Mouse (Mus musculus) kidney, embryonic 16.5 days (tissue): ENCODE results near the gene Zfp462. TPM values are rescaled to one million over a fixed set of nuclear protein-coding genes. Genes with fewer than 3 reads are reported as not detected.

Source experiments
- ATAC-seq: fragments of 200-750 bp; cut with Nextera tagmentation; 2 replicates; pipeline ENCODE4 v1.8.0; 2017; ENCODE audit warnings: moderate TSS enrichment; ENCODE audit not compliant: low FRiP score, low TSS enrichment
- H3K27ac ChIP-seq: fragments of 300-500 bp; sonication (generic); 2 replicates; pipeline ENCODE4 v1.5.1; 2014; ENCODE audit warnings: low read length
- H3K27me3 ChIP-seq: fragments of 300-500 bp; sonication (generic); 2 replicates; pipeline ENCODE4 v1.6.1; 2014; ENCODE audit warnings: low read length, control low read depth, mixed read lengths; ENCODE audit not compliant: insufficient read depth
- H3K36me3 ChIP-seq: fragments of 300-500 bp; sonication (generic); 2 replicates; pipeline ENCODE4 v1.6.1; 2014; ENCODE audit warnings: low read length, control low read depth, mixed read lengths; ENCODE audit not compliant: insufficient read depth
- H3K4me1 ChIP-seq: fragments of 300-500 bp; sonication (generic); 2 replicates; pipeline ENCODE4 v1.6.1; 2014; ENCODE audit warnings: low read length, control low read depth, mixed read lengths; ENCODE audit not compliant: insufficient read depth
- H3K4me2 ChIP-seq: fragments of 300-500 bp; sonication (generic); replicated peaks from 2 replicates; pipeline ENCODE4 v1.6.1; 2014; ENCODE audit warnings: low read depth, low read length
- H3K4me3 ChIP-seq: fragments of 300-500 bp; sonication (generic); 2 replicates; pipeline ENCODE4 v1.5.1; 2014; ENCODE audit warnings: mild to moderate bottlenecking, low read length
- H3K9ac ChIP-seq: fragments of 300-500 bp; sonication (generic); replicated peaks from 2 replicates; pipeline ENCODE4 v1.6.1; 2014; ENCODE audit warnings: low read length
- H3K9me3 ChIP-seq: fragments of 300-500 bp; sonication (generic); 2 replicates; pipeline ENCODE4 v1.6.1; 2016; ENCODE audit warnings: low read length, control low read depth
- WGBS: fragments of 180-500 bp; shearing (Covaris S2); extraction: QIAGEN DNeasy Blood & Tissue Kit; methylation state at CpG from one replicate; pipeline ENCODE4 v1.1.7; 2014; 5-methylcytosine and 5-hydroxymethylcytosine counted together
- polyA plus RNA-seq: library from polyadenylated mRNA; unstranded; fragments of >200 nt; fragmentation: Nextera tagmentation; extraction: Ambion mirVana; gene quantifications from 2 replicates; pipeline ENCODE4 v1.2.1, GENCODE M21; 2015

Zfp462 gene
- polyA plus RNA-seq, 1 experiment from 2014 or later: 3.4 TPM

DNA sequence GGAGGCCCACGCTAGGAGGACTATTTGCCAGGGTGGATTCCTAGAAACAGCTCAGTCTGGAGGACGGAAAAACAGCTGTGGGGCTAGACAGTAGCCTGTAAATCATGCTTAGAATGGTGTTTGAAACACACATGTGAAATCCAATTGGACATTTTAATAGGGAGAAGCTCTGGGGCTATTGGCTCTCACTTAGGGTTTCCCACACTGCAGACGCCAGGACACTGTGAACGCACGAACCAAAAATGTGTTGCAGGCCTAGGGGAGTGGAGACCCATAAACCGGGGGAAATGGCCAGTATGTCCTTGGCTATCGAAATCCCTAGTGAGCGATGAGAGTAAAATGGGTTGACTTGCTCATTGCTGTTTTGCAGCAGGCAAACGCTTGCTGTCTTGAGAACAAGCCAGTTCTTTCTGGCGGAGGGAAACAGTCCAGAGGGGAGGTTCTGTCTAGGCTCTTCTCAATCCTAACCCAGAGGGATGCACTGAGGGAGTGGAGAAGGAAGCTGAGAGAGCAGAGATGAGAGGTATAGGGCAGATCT, 81.3 kb downstream of the Zfp462 start:
- H3K27me3 ChIP-seq: no peaks in the 10 kb centered on the region
- H3K4me2 ChIP-seq: no peak overlapping the region
- ATAC-seq: peak; percentile 73
- no peaks in the 10 kb centered on the region for H3K9me3 ChIP-seq
- H3K27ac ChIP-seq: peak overlapping the region; percentile 53; the same call in 1 of the 2 replicates
- H3K4me3 ChIP-seq: no peak overlapping the region
- peaks cover 16% of the 10 kb centered on the region; the same call in 1 of the 2 replicates for H3K4me1 ChIP-seq
- H3K36me3 ChIP-seq: peaks cover 19% of the 10 kb centered on the region; the same call in 1 of the 2 replicates
- 58% methylated on average over 10 of the region's 10 CpGs for WGBS
- H3K9ac ChIP-seq: no peak overlapping the region

DNA sequence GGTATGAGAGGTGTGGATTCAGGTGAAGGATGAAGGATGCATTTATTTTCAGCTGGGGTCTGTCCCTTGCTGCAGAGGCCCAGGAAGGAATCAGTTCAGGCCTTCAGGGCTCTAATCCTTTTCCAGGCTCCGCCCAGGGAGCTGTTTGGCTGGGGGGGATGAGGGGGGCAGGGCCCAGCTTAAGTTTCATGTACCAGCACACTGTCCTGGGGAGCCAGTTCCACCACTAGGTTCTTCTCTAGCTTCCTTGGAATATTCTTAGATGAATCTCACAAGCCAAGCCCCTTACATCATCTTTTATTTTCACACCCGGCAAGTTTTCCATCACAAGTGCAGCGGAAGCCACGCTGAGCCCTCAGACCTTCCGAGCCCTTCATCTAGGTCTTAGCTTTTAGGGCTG, 85.6 kb downstream of the Zfp462 start:
- peaks cover 12% of the 10 kb centered on the region; the same call in 1 of the 2 replicates for H3K36me3 ChIP-seq
- H3K9me3 ChIP-seq: no peaks in the 10 kb centered on the region
- no peak overlapping the region for H3K4me3 ChIP-seq
- H3K4me2 ChIP-seq: no peak overlapping the region
- no peaks in the 10 kb centered on the region for H3K27me3 ChIP-seq
- 84% methylated on average over 5 of the region's 5 CpGs for WGBS
- no peak overlapping the region for H3K27ac ChIP-seq
- H3K9ac ChIP-seq: no peak overlapping the region
- H3K4me1 ChIP-seq: peaks cover 17% of the 10 kb centered on the region
- no peak for ATAC-seq

DNA sequence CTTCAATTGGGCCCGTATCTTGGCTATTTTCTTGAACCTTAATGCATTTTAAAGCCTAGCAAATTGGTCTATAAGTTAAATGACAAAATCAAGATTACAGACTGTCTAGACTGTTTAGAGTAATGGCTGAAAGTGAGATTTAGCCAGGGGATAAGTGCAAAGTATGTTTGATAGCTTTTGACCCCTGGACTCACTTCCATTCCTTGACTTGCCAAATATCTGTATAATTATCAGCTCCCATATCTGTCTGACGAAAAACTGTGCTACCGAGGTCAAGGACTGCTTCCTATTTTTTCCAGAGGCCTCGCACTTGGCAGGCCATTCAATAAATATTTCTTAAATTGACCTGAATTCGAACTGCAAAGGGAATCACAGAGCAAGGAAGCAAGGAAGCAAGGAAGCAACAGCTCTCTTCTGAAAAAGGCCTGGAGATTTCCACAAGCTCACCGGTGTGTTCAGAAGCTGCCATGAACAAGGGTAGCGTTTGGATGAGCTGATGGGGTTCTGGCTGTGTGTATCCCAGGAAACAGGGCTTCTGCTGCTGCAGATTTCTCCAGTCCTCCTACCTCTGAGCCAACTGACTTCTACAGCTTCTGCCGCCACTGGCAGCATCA, 87.6 kb downstream of the Zfp462 start:
- Histone ChIP-seq H3K9ac (no peak overlapping the region), H3K4me1 (peaks cover 3% of the 10 kb centered on the region; the same call in 1 of the 2 replicates), H3K36me3 (peaks cover 12% of the 10 kb centered on the region; the same call in 1 of the 2 replicates), H3K27me3 (no peaks in the 10 kb centered on the region), H3K27ac (no peak overlapping the region), H3K4me3 (no peak overlapping the region), H3K4me2 (no peak overlapping the region), H3K9me3 (no peaks in the 10 kb centered on the region)
- no peak for ATAC-seq
- WGBS: 59% methylated on average over 8 of the region's 8 CpGs

GRCm38 (mm10) chr4:55033452-55033851, 88.6 kb downstream of the Zfp462 start:
- 90% methylated on average over 6 of the region's 6 CpGs for WGBS

GRCm38 (mm10) chr4:55038139-55038538, 93.3 kb downstream of the Zfp462 start:
- WGBS: 82% methylated on average over 6 of the region's 6 CpGs
- ATAC-seq: no peak

More at GRCm38 (mm10) chr4:55033452-55033851, 88.6 kb downstream of the Zfp462 start:
- Histone ChIP-seq H3K4me3 (no peak overlapping the region), H3K36me3 (peaks cover 12% of the 10 kb centered on the region; the same call in 1 of the 2 replicates), H3K27ac (no peak overlapping the region), H3K4me2 (no peak overlapping the region), H3K27me3 (no peaks in the 10 kb centered on the region), H3K9me3 (no peaks in the 10 kb centered on the region), H3K4me1 (peaks cover 3% of the 10 kb centered on the region; the same call in 1 of the 2 replicates), H3K9ac (no peak overlapping the region)
- ATAC-seq: no peak

DNA sequence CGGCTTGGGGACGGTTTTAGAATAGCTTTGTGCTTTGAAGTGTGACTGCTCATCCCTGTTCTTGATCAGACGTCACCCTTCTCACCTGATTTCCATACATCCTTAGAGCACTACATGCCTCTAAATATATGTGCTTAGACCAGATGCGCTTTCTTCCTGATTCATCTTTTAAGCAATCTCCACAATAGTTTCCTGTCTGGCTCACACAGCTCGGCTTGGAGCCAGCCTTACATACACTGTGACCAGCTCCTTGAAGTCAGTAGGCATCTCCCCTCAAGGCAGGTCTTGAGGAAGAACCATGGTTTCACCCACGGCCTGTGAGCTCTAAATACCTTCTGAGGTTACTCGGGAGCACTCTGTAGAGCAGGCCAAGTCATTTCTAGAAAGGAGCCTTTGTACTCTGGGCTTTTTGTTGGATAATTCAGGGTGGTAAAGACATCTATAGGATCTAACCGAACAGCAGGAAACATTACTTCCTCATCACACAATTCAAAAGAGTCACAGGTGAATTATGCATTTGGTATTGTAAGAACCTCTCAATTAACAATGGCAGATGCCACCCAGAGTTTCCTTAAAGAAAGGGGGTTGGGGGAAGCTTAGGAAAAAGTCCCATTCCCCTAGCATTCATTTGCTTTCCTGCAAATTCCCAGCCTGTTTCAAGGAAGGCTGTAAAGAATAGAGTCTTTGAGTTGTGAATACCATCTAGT, 95.6 kb downstream of the Zfp462 start:
- Histone ChIP-seq H3K27me3 (no peaks in the 10 kb centered on the region), H3K4me1 (no peaks in the 10 kb centered on the region), H3K36me3 (0 out of 2 replicates have a peak, but pooled peaks cover 4% of the 10 kb centered on the region), H3K4me2 (no peak overlapping the region), H3K9ac (no peak overlapping the region), H3K4me3 (no peak overlapping the region), H3K9me3 (no peaks in the 10 kb centered on the region), H3K27ac (0 out of 2 replicates have a peak overlapping the region, but pooled peaks have one; percentile 27)
- 67% methylated on average over 8 of the region's 8 CpGs for WGBS
- peak; percentile 19; the same call in 1 of the 2 replicates for ATAC-seq

More at GRCm38 (mm10) chr4:55038139-55038538, 93.3 kb downstream of the Zfp462 start:
- Histone ChIP-seq H3K4me3 (no peak overlapping the region), H3K27me3 (no peaks in the 10 kb centered on the region), H3K36me3 (peaks cover 15% of the 10 kb centered on the region; the same call in 1 of the 2 replicates), H3K4me1 (peaks cover 3% of the 10 kb centered on the region; the same call in 1 of the 2 replicates), H3K27ac (no peak overlapping the region), H3K4me2 (no peak overlapping the region), H3K9me3 (no peaks in the 10 kb centered on the region), H3K9ac (no peak overlapping the region)

GRCm38 (mm10) chr4:55041106-55041730, 96.4 kb downstream of the Zfp462 start:
- ATAC-seq: no peak
- WGBS: 84% methylated on average over 6 of the region's 6 CpGs

GRCm38 (mm10) chr4:55042573-55042972, 97.7 kb downstream of the Zfp462 start:
- no peaks in the 10 kb centered on the region for H3K27me3 ChIP-seq
- H3K36me3 ChIP-seq: 0 out of 2 replicates have a peak, but pooled peaks cover 2% of the 10 kb centered on the region
- 0 out of 2 replicates have a peak, but pooled peaks have one; percentile 39 for ATAC-seq
- no peak overlapping the region for H3K4me2 ChIP-seq
- no peak overlapping the region for H3K9ac ChIP-seq
- 58% methylated on average over 4 of the region's 4 CpGs for WGBS
- no peaks in the 10 kb centered on the region for H3K4me1 ChIP-seq
- peak overlapping the region; percentile 52 for H3K27ac ChIP-seq
- H3K9me3 ChIP-seq: no peaks in the 10 kb centered on the region
- H3K4me3 ChIP-seq: no peak overlapping the region

More at GRCm38 (mm10) chr4:55041106-55041730, 96.4 kb downstream of the Zfp462 start:
- Histone ChIP-seq H3K27ac (no peak overlapping the region), H3K4me2 (no peak overlapping the region), H3K9ac (no peak overlapping the region), H3K36me3 (0 out of 2 replicates have a peak, but pooled peaks cover 2% of the 10 kb centered on the region), H3K4me1 (no peaks in the 10 kb centered on the region), H3K4me3 (no peak overlapping the region), H3K27me3 (no peaks in the 10 kb centered on the region), H3K9me3 (no peaks in the 10 kb centered on the region)

DNA sequence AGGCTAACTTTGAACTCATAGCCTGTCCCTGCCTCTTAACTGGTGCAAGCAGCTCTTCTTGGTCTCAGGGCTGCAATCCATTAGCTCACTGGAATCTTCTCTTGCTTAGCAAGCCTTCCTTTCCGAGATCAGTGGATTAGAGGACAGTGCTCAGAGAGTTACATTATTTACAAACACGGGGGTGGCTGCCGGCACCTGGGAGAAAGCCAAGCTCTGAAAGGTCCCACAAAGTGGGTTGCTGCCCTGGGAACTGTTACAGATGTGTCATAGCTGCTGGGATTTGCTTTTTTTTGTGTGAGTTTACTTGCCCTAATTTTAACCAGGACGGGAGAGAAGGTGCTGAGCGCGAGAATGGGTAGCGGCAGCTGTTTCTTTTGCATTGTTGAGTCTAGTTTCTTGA, 102.4 kb downstream of the Zfp462 start:
- Histone ChIP-seq H3K27ac (no peak overlapping the region), H3K4me1 (no peaks in the 10 kb centered on the region), H3K4me2 (no peak overlapping the region), H3K9me3 (no peaks in the 10 kb centered on the region), H3K4me3 (no peak overlapping the region), H3K36me3 (peaks cover 21% of the 10 kb centered on the region), H3K9ac (no peak overlapping the region), H3K27me3 (no peaks in the 10 kb centered on the region)
- ATAC-seq: no peak
- 84% methylated on average over 7 of the region's 7 CpGs for WGBS
